Mouse (Mus musculus) forebrain, embryonic 13.5 days (tissue): ENCODE measurements at regions not wholly inside any gene's neighbourhood (a gene's known extent, or its start where the extent isn't known, plus 50 kb on each side); places are given as distances from the start of the nearest gene placed in this dataset.

ENCODE experiments used
- ATAC-seq: fragments of 200-750 bp; cut with Nextera tagmentation; 2 replicates; pipeline ENCODE4 v1.8.0; 2017
- H3K27ac ChIP-seq: fragments of 300-500 bp; sonication (generic); 2 replicates; pipeline ENCODE4 v1.5.1; 2015; ENCODE audit warnings: inconsistent platforms, mild to moderate bottlenecking, moderate library complexity
- H3K27me3 ChIP-seq: fragments of 300-500 bp; sonication (generic); 2 replicates; pipeline ENCODE4 v1.6.1; 2015; ENCODE audit warnings: mild to moderate bottlenecking, inconsistent platforms
- H3K36me3 ChIP-seq: fragments of 300-500 bp; sonication (generic); 2 replicates; pipeline ENCODE4 v1.6.1; 2015; ENCODE audit warnings: mild to moderate bottlenecking, inconsistent platforms; ENCODE audit not compliant: poor library complexity, severe bottlenecking
- H3K4me1 ChIP-seq: fragments of 300-500 bp; sonication (generic); 2 replicates; pipeline ENCODE4 v1.6.1; 2015; ENCODE audit warnings: inconsistent platforms
- H3K4me2 ChIP-seq: fragments of 300-500 bp; sonication (generic); 2 replicates; pipeline ENCODE4 v1.6.1; 2015; ENCODE audit warnings: inconsistent platforms, mild to moderate bottlenecking, moderate library complexity
- H3K4me3 ChIP-seq: fragments of 300-500 bp; sonication (generic); 2 replicates; pipeline ENCODE4 v1.5.1; 2015; ENCODE audit warnings: mild to moderate bottlenecking, inconsistent platforms
- H3K9ac ChIP-seq: fragments of 300-500 bp; sonication (generic); 2 replicates; pipeline ENCODE4 v1.6.1; 2015; ENCODE audit warnings: mild to moderate bottlenecking, inconsistent platforms
- H3K9me3 ChIP-seq: fragments of 300-500 bp; sonication (generic); replicated peaks from 2 replicates; pipeline ENCODE4 v1.6.1; 2016; ENCODE audit warnings: inconsistent platforms
- WGBS: fragments of 180-500 bp; shearing (Covaris S2); methylation state at CpG from one replicate; pipeline ENCODE4 v1.1.7; 2015; 5-methylcytosine and 5-hydroxymethylcytosine counted together

DNA sequence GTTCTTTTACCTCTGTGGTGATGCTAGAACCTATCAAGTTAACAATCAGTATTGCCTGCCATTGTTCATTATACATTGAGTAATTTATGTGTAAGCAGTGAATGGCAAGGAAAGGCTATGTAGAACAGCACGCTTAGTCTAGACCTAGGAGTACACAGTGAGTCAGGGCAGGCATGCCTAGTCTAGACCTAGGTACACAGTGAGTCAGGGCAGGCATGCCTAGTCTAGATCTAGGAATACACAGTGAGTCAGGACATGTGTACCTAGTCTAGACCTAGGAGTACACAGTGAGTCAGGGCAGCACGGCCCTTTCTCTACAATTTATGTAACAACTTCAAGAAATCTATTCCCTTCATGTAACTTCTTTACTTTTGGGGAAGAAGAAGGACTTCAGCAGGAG, 347.2 kb downstream of the Tmem232 start:
- Histone ChIP-seq H3K4me3 (no peak overlapping the region), H3K4me1 (0 out of 2 replicates have a peak, but pooled peaks cover 3% of the 10 kb centered on the region), H3K27me3 (no peaks in the 10 kb centered on the region), H3K4me2 (no peak overlapping the region), H3K9me3 (no peaks in the 10 kb centered on the region), H3K27ac (no peak overlapping the region), H3K9ac (no peak overlapping the region), H3K36me3 (no peaks in the 10 kb centered on the region)
- ATAC-seq: no peak
- WGBS: 88% methylated on average over 2 of the region's 2 CpGs

DNA sequence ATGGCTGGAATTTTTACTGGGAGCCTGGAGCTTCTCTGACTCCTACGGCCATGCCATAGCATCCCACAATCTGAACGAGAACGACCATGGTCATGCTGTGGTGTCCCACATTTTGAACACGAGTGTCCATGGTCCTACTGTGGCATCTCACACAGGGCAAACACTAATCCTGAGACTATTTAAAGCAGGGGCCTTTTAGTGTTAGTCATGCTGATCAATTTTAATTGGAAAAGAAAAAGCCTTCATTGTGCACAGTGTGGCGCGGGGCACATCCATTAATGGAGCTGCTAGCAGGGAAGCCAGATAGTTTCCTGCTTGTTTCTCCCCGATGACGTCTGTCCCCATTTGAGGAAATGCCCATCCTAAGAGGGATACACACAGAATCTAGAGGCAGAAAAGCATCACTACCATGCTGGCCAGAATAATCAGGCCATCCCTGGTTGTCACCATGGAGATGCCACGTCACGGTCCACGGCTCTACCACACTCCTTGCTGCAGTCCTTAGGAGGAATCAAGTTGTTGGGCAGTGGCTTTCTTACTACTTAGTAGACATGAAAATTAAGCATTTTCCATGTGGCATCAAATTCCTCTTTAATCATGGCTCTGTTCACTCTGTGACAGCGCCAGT, 348.0 kb downstream of the Tmem232 start:
- 70% methylated on average over 12 of the region's 12 CpGs for whole genome bisulfite sequencing
- 0 out of 2 replicates have a peak, but pooled peaks cover 3% of the 10 kb centered on the region for H3K4me1 ChIP-seq
- no peak overlapping the region for H3K9ac ChIP-seq
- no peaks in the 10 kb centered on the region for H3K9me3 ChIP-seq
- no peaks in the 10 kb centered on the region for H3K27me3 ChIP-seq
- no peak overlapping the region for H3K27ac ChIP-seq
- ATAC-seq: no peak
- no peak overlapping the region for H3K4me2 ChIP-seq
- no peak overlapping the region for H3K4me3 ChIP-seq
- no peaks in the 10 kb centered on the region for H3K36me3 ChIP-seq

DNA sequence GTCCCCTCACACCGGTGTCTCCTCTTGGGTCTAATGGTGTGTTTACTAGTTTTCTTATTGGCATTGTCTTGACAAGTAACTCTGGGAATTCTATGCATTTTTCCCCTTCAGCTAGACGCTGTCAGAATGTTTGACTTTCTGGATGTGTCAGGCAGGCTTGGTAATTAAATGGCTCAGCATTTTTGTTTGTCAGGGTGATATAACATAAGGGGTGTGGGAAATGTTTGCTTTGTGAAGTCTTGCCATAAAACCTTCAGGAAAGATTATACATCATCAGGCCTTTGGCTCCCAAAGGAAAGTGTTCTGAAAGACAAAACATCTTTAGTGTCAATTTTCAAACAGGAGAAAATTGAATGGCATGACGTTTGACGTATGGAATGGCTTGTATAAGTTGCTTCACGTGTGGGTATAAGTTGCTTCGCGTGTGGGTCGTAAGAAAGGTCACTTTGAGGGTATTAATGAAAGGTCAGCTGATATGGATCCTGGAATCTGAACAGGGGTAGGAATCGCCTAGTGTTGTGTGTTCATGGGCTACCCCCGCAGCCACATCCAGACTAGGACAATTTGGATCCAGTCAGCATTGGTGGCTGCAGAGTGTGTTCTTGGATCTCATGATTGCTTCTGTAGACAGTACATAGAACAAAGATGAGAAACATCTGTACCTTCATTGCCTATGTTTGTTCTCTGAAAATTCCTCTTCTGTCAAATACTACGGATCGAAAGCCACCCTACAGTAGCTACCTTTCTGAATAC, 349.6 kb downstream of the Tmem232 start:
- H3K27ac ChIP-seq: no peak overlapping the region
- WGBS: 83% methylated on average over 12 of the region's 12 CpGs
- no peak overlapping the region for H3K4me3 ChIP-seq
- no peak for ATAC-seq
- 0 out of 2 replicates have a peak, but pooled peaks cover 3% of the 10 kb centered on the region for H3K4me1 ChIP-seq
- no peaks in the 10 kb centered on the region for H3K9me3 ChIP-seq
- no peaks in the 10 kb centered on the region for H3K27me3 ChIP-seq
- no peak overlapping the region for H3K4me2 ChIP-seq
- H3K9ac ChIP-seq: no peak overlapping the region
- no peaks in the 10 kb centered on the region for H3K36me3 ChIP-seq

DNA sequence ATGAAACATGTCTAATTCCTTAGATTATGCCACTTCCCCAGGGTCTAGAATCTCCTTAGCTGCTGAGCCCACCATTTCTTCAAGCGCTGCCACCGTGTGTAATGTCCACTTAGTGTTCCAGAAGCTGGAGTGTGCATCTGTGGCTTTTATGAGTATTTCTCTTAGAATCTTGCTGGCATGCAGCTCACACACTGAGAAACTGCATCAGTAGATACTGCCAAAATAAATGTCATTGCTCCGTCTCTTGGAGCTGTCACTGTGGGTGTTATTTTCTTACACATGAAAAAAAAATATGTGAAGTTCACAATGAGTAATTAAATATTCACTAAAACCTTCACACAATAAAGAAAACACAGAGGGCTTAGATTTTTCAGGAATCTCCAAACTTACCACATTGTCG, 345.3 kb upstream of the 4930583I09Rik start:
- ATAC-seq: no peak
- Histone ChIP-seq H3K4me1 (no peaks in the 10 kb centered on the region), H3K27me3 (no peaks in the 10 kb centered on the region), H3K9me3 (no peaks in the 10 kb centered on the region), H3K4me2 (no peak overlapping the region), H3K36me3 (no peaks in the 10 kb centered on the region), H3K4me3 (no peak overlapping the region), H3K27ac (no peak overlapping the region), H3K9ac (no peak overlapping the region)
- 79% methylated on average over 4 of the region's 4 CpGs for WGBS

DNA sequence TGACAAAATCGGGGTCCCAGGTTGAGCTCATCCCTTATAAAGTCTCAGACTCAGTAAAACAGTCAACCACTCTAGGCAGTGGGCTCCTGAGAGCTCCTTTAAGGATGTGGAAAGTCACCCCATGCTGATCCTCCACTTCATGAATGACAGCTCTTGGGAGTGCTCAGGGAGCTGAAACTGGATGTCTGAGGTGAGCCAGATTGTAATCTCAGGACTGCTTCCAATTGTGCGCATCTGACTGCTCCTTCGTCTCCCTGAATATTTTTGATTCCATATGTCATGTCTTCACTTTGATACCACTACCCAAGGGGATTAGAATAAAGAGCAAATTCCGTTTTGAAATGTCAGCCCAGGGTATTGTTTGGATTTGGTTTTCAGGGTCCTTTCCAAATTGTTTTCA, 339.9 kb upstream of the 4930583I09Rik start:
- Histone ChIP-seq H3K27me3 (no peaks in the 10 kb centered on the region), H3K4me2 (no peak overlapping the region), H3K4me3 (no peak overlapping the region), H3K27ac (no peak overlapping the region), H3K9me3 (no peaks in the 10 kb centered on the region), H3K36me3 (no peaks in the 10 kb centered on the region), H3K4me1 (0 out of 2 replicates have a peak, but pooled peaks cover 5% of the 10 kb centered on the region), H3K9ac (no peak overlapping the region)
- 73% methylated on average over 4 of the region's 4 CpGs for WGBS
- peak; percentile 17; the same call in 1 of the 2 replicates for ATAC-seq

DNA sequence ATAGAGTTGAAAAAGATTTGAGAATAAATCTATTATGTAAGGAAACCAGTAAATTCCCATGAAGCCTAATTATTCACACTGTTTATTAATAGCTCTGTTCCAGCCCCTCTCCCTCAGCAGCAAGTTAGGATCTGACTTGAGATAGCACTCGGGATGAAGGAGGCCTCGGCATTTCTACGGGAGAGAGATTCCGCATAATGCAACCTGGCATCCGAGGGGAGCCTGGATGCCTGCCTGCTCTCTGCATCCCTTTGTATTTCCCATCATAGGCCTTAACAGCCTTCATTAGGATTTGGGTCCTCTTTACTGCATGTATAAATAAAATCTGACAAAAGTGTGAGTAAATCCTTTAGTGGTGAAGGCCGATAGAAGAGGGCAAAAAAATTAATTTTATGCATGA, 338.2 kb upstream of the 4930583I09Rik start:
- Histone ChIP-seq H3K4me3 (no peak overlapping the region), H3K9ac (no peak overlapping the region), H3K9me3 (no peaks in the 10 kb centered on the region), H3K4me1 (0 out of 2 replicates have a peak, but pooled peaks cover 5% of the 10 kb centered on the region), H3K36me3 (no peaks in the 10 kb centered on the region), H3K27me3 (no peaks in the 10 kb centered on the region), H3K27ac (no peak overlapping the region), H3K4me2 (no peak overlapping the region)
- ATAC-seq: no peak; the same call in 1 of the 2 replicates
- WGBS: 64% methylated on average over 6 of the region's 6 CpGs

DNA sequence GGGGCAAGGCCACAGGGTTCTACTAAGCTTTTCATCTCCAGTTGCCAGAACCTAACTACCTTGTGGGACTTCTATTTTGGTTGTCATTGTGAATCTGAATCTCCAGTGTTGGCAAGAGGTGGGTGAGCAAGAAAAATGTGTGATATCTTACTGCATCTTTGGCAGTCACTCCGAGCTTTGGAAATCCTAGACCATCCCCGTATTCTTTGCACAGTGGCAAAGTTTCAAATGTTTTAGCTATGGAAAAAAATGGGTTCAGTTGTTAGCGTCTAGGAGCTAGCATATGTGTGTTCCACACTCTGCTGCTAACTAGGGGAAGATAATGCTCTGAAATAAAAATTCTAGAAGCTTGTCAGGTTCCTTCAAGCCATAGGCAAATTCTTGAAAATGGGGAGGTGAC, 337.4 kb upstream of the 4930583I09Rik start:
- Histone ChIP-seq H3K4me2 (no peak overlapping the region), H3K4me3 (no peak overlapping the region), H3K9ac (no peak overlapping the region), H3K36me3 (no peaks in the 10 kb centered on the region), H3K27me3 (no peaks in the 10 kb centered on the region), H3K4me1 (0 out of 2 replicates have a peak, but pooled peaks cover 5% of the 10 kb centered on the region), H3K27ac (no peak overlapping the region), H3K9me3 (no peaks in the 10 kb centered on the region)
- no peak for ATAC-seq
- 93% methylated on average over 3 of the region's 3 CpGs for WGBS

DNA sequence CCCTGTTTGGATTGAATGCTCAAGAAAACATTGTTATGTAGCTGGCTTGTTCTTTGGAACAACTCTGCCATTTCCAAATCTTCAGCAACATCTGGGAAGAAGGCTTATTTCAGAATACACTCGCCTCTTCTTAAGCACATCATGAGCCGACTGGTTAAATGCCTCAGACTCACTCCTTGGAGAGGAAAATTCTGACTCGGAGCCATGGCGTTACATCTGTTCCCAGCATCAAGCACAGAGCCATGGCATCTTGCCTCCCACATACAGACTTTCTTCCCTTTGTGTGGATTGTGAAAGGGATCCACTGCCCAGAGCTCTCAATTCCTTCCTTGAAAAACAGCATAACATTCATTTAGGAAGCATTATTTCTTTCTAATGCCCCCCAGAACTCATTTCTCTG, 334.8 kb upstream of the 4930583I09Rik start:
- Histone ChIP-seq H3K27me3 (no peaks in the 10 kb centered on the region), H3K4me3 (no peak overlapping the region), H3K36me3 (no peaks in the 10 kb centered on the region), H3K9ac (no peak overlapping the region), H3K27ac (no peak overlapping the region), H3K9me3 (no peaks in the 10 kb centered on the region), H3K4me1 (0 out of 2 replicates have a peak, but pooled peaks cover 5% of the 10 kb centered on the region), H3K4me2 (no peak overlapping the region)
- ATAC-seq: peak; percentile 74; the same call in 1 of the 2 replicates
- 59% methylated on average over 4 of the region's 4 CpGs for WGBS

DNA sequence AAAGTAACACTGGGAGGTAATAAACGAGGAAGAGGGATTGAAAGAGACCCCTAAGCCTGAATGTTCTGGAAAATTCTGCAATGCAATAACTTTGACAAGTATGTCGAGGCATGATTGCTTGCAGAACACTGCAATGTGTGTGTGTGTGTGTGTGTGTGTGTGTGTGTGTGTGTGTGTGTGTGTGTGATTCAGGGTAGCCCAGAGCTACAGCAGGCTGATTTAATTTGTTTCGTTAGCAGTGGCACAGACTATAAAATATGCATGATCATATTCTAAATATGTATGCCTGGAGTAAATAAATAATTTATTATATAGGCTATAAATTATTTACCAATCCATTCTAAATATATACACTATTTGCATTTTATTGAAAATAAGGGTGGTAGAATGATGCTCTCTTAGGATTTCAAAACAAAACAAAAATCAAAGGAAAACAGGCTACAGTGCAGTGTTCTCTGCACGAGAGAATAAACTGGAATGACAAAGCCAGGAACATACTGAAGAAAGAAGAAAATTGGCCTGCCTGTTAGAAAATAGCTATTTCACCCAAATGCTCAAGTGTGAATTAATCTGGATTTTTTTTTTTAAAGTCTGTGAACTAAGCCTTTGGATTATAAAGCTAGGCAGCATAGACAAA, 334.2 kb upstream of the 4930583I09Rik start:
- no peaks in the 10 kb centered on the region for H3K36me3 ChIP-seq
- no peaks in the 10 kb centered on the region for H3K27me3 ChIP-seq
- H3K9ac ChIP-seq: no peak overlapping the region
- H3K4me3 ChIP-seq: no peak overlapping the region
- H3K27ac ChIP-seq: no peak overlapping the region
- peak; percentile 52; the same call in 1 of the 2 replicates for ATAC-seq
- 70% methylated on average over 4 of the region's 4 CpGs for WGBS
- 0 out of 2 replicates have a peak, but pooled peaks cover 5% of the 10 kb centered on the region for H3K4me1 ChIP-seq
- no peak overlapping the region for H3K4me2 ChIP-seq
- no peaks in the 10 kb centered on the region for H3K9me3 ChIP-seq

DNA sequence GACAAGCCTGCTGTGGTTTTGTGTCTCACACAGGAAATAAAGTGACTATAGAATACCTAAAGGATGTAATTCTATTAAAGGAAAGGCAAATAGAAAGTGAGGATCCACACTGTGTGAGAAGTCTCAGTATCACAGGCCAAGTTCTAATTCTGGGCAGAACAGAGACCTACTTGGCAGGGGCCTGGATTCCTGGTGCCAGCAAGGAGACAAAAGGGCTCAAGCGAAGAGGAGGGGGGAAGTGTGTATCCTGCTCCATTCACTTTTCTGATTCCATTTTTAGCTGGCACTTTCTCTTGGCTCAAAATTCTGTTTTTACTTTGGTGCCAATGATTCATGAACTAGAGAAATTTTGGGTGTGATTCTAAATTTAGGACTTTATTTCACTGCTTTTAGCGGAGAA, 310.5 kb upstream of the 4930583I09Rik start:
- no peak overlapping the region for H3K4me2 ChIP-seq
- no peak overlapping the region for H3K27ac ChIP-seq
- no peaks in the 10 kb centered on the region for H3K27me3 ChIP-seq
- H3K9me3 ChIP-seq: peaks cover 9% of the 10 kb centered on the region; the same call in 1 of the 2 replicates
- H3K4me3 ChIP-seq: no peak overlapping the region
- WGBS: 68% methylated on average over 2 of the region's 2 CpGs
- H3K9ac ChIP-seq: no peak overlapping the region
- ATAC-seq: peak; percentile 85
- H3K4me1 ChIP-seq: no peaks in the 10 kb centered on the region
- H3K36me3 ChIP-seq: no peaks in the 10 kb centered on the region

DNA sequence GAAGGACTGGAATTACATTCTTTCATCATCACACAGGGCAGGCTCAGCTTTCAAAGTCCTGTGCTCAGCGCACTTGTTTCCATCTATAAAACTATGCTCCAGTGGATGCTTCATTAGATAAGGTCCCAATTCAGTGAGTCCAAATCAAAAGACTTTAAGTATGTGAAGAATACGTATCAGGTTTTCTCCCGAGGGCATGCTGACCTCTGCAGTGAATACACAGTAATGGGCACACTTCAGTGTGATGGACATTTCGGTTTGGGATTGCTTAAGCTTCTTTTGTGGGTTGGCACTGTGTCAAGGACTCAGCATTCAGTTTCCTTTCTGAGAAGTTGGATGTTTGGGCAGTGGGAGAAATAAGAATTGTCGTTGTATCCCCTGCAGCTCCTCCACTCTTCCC, 278.8 kb upstream of the 4930583I09Rik start:
- Histone ChIP-seq H3K4me1 (no peaks in the 10 kb centered on the region), H3K4me2 (no peak overlapping the region), H3K9me3 (no peaks in the 10 kb centered on the region), H3K4me3 (no peak overlapping the region), H3K9ac (no peak overlapping the region), H3K27ac (no peak overlapping the region), H3K36me3 (no peaks in the 10 kb centered on the region), H3K27me3 (no peaks in the 10 kb centered on the region)
- peak; percentile 24; the same call in 1 of the 2 replicates for ATAC-seq
- WGBS: 47% methylated on average over 5 of the region's 5 CpGs

DNA sequence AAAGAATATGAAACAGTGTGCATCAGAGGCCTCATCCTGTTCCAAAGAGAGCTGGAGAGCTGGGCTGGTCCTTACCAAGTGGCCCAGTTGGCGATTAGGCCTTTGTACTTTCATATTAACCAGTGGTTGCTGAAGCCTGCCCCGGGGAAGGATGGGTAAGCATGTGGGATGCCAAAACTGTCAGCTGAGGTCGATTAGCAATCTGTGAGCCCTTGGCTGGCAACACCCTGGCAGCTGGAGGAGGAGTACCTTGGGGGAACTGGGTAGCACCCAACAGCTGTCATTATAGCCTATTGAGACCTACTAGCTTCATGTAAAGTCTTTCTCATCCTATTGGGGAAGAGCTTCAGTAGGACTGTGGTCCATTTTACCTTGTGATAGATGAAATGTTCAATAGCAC, 277.2 kb upstream of the 4930583I09Rik start:
- Histone ChIP-seq H3K4me3 (no peak overlapping the region), H3K9me3 (no peaks in the 10 kb centered on the region), H3K4me1 (no peaks in the 10 kb centered on the region), H3K27me3 (no peaks in the 10 kb centered on the region), H3K36me3 (no peaks in the 10 kb centered on the region), H3K4me2 (no peak overlapping the region), H3K27ac (no peak overlapping the region), H3K9ac (no peak overlapping the region)
- ATAC-seq: no peak
- WGBS: 78% methylated on average over 3 of the region's 3 CpGs
